Mouse (Mus musculus): ENCODE data around the gene Vapa. TPM values are rescaled to one million over a fixed set of nuclear protein-coding genes. Genes with fewer than 3 reads are reported as not detected.

The Vapa gene
- polyA plus RNA-seq, 1 experiment from 2014 or later: 163 TPM

- Histone ChIP-seq H3K27ac (ENCODE audit: low read depth, low read length) (no peak overlapping the region), H3K4me3 (ENCODE audit: low read depth, low read length) (no peak overlapping the region), H3K9ac (ENCODE audit: low read depth, low read length) (no peak overlapping the region), H3K4me1 (replicated peaks; ENCODE audit: control insufficient read depth, insufficient read depth, low read length) (no peaks in the 10 kb centered on the region), H3K4me2 (no peak overlapping the region), H3K9me3 (ENCODE audit: control insufficient read depth, low read length) (no peaks in the 10 kb centered on the region), H3K36me3 (ENCODE audit: control insufficient read depth, insufficient read depth, low read length) (no peaks in the 10 kb centered on the region), H3K27me3 (replicated peaks; ENCODE audit: control insufficient read depth, insufficient read depth, low read length) (no peaks in the 10 kb centered on the region)
- DNase-seq (ENCODE audit: low spot score) (no peak), ATAC-seq (replicated peaks; ENCODE audit: low FRiP score) (no peak)
- WGBS: 85% methylated on average over 2 of the region's 2 CpGs
Measured at GRCm38 (mm10) chr17:65649175-65649493, 35.8 kb upstream of the Vapa start.

GRCm38 (mm10) chr17:65648371-65649174, 35.2 kb upstream of the Vapa start:
- DNase-seq (ENCODE audit: low spot score) (no peak), ATAC-seq (replicated peaks; ENCODE audit: low FRiP score) (no peak)
- Histone ChIP-seq H3K27ac (ENCODE audit: low read depth, low read length) (no peak overlapping the region), H3K27me3 (replicated peaks; ENCODE audit: control insufficient read depth, insufficient read depth, low read length) (no peaks in the 10 kb centered on the region), H3K9me3 (ENCODE audit: control insufficient read depth, low read length) (no peaks in the 10 kb centered on the region), H3K36me3 (ENCODE audit: control insufficient read depth, insufficient read depth, low read length) (no peaks in the 10 kb centered on the region), H3K4me3 (ENCODE audit: low read depth, low read length) (no peak overlapping the region), H3K4me1 (replicated peaks; ENCODE audit: control insufficient read depth, insufficient read depth, low read length) (no peaks in the 10 kb centered on the region), H3K9ac (ENCODE audit: low read depth, low read length) (no peak overlapping the region), H3K4me2 (no peak overlapping the region)
- WGBS: 77% methylated on average over 9 of the region's 9 CpGs

- Histone ChIP-seq H3K4me2 (no peak overlapping the region), H3K9me3 (ENCODE audit: control insufficient read depth, low read length) (no peaks in the 10 kb centered on the region), H3K4me1 (replicated peaks; ENCODE audit: control insufficient read depth, insufficient read depth, low read length) (no peaks in the 10 kb centered on the region), H3K27ac (ENCODE audit: low read depth, low read length) (no peak overlapping the region), H3K36me3 (ENCODE audit: control insufficient read depth, insufficient read depth, low read length) (no peaks in the 10 kb centered on the region), H3K27me3 (replicated peaks; ENCODE audit: control insufficient read depth, insufficient read depth, low read length) (no peaks in the 10 kb centered on the region), H3K9ac (ENCODE audit: low read depth, low read length) (no peak overlapping the region), H3K4me3 (ENCODE audit: low read depth, low read length) (no peak overlapping the region)
- ATAC-seq (replicated peaks; ENCODE audit: low FRiP score) (no peak), DNase-seq (ENCODE audit: low spot score) (no peak)
- 59% methylated on average over 5 of the region's 5 CpGs for WGBS
Measured at GRCm38 (mm10) chr17:65647961-65648360, 34.6 kb upstream of the Vapa start.

GRCm38 (mm10) chr17:65647226-65647625, 33.9 kb upstream of the Vapa start:
- Histone ChIP-seq H3K4me3 (ENCODE audit: low read depth, low read length) (no peak overlapping the region), H3K36me3 (ENCODE audit: control insufficient read depth, insufficient read depth, low read length) (no peaks in the 10 kb centered on the region), H3K9me3 (ENCODE audit: control insufficient read depth, low read length) (no peaks in the 10 kb centered on the region), H3K4me1 (replicated peaks; ENCODE audit: control insufficient read depth, insufficient read depth, low read length) (no peaks in the 10 kb centered on the region), H3K4me2 (no peak overlapping the region), H3K9ac (ENCODE audit: low read depth, low read length) (no peak overlapping the region), H3K27me3 (replicated peaks; ENCODE audit: control insufficient read depth, insufficient read depth, low read length) (no peaks in the 10 kb centered on the region), H3K27ac (ENCODE audit: low read depth, low read length) (no peak overlapping the region)
- DNase-seq (ENCODE audit: low spot score): no peak
- WGBS: 73% methylated on average over 6 of the region's 6 CpGs
- no peak for ATAC-seq (replicated peaks; ENCODE audit: low FRiP score)

- WGBS: 76% methylated on average over 5 of the region's 5 CpGs
- H3K27me3 ChIP-seq (replicated peaks; ENCODE audit: control insufficient read depth, insufficient read depth, low read length): no peaks in the 10 kb centered on the region
- no peaks in the 10 kb centered on the region for H3K4me1 ChIP-seq (replicated peaks; ENCODE audit: control insufficient read depth, insufficient read depth, low read length)
- H3K9ac ChIP-seq (ENCODE audit: low read depth, low read length): no peak overlapping the region
- no peaks in the 10 kb centered on the region for H3K9me3 ChIP-seq (ENCODE audit: control insufficient read depth, low read length)
- no peak overlapping the region for H3K27ac ChIP-seq (ENCODE audit: low read depth, low read length)
- no peak overlapping the region for H3K4me3 ChIP-seq (ENCODE audit: low read depth, low read length)
- DNase-seq (ENCODE audit: low spot score) (no peak), ATAC-seq (replicated peaks; ENCODE audit: low FRiP score) (no peak)
- H3K36me3 ChIP-seq (ENCODE audit: control insufficient read depth, insufficient read depth, low read length): no peaks in the 10 kb centered on the region
- H3K4me2 ChIP-seq: no peak overlapping the region
Measured at GRCm38 (mm10) chr17:65643579-65643978, 30.2 kb upstream of the Vapa start.

GRCm38 (mm10) chr17:65643051-65643521, 29.7 kb upstream of the Vapa start:
- no peaks in the 10 kb centered on the region for H3K9me3 ChIP-seq (ENCODE audit: control insufficient read depth, low read length)
- no peaks in the 10 kb centered on the region for H3K4me1 ChIP-seq (replicated peaks; ENCODE audit: control insufficient read depth, insufficient read depth, low read length)
- no peaks in the 10 kb centered on the region for H3K36me3 ChIP-seq (ENCODE audit: control insufficient read depth, insufficient read depth, low read length)
- no peak for ATAC-seq (replicated peaks; ENCODE audit: low FRiP score)
- 67% methylated on average over 10 of the region's 10 CpGs for WGBS
- DNase-seq (ENCODE audit: low spot score): no peak
- no peak overlapping the region for H3K4me2 ChIP-seq
- no peak overlapping the region for H3K4me3 ChIP-seq (ENCODE audit: low read depth, low read length)
- no peaks in the 10 kb centered on the region for H3K27me3 ChIP-seq (replicated peaks; ENCODE audit: control insufficient read depth, insufficient read depth, low read length)
- H3K9ac ChIP-seq (ENCODE audit: low read depth, low read length): no peak overlapping the region
- no peak overlapping the region for H3K27ac ChIP-seq (ENCODE audit: low read depth, low read length)

GRCm38 (mm10) chr17:65642578-65642991, 29.2 kb upstream of the Vapa start:
- 76% methylated on average over 5 of the region's 5 CpGs for WGBS
- Histone ChIP-seq H3K36me3 (ENCODE audit: control insufficient read depth, insufficient read depth, low read length) (no peaks in the 10 kb centered on the region), H3K4me2 (no peak overlapping the region), H3K9me3 (ENCODE audit: control insufficient read depth, low read length) (no peaks in the 10 kb centered on the region), H3K4me3 (ENCODE audit: low read depth, low read length) (no peak overlapping the region), H3K27ac (ENCODE audit: low read depth, low read length) (no peak overlapping the region), H3K27me3 (replicated peaks; ENCODE audit: control insufficient read depth, insufficient read depth, low read length) (no peaks in the 10 kb centered on the region), H3K9ac (ENCODE audit: low read depth, low read length) (no peak overlapping the region), H3K4me1 (replicated peaks; ENCODE audit: control insufficient read depth, insufficient read depth, low read length) (no peaks in the 10 kb centered on the region)
- no peak for DNase-seq (ENCODE audit: low spot score)
- ATAC-seq (replicated peaks; ENCODE audit: low FRiP score): no peak

GRCm38 (mm10) chr17:65641734-65642218, 28.4 kb upstream of the Vapa start, which contains the start of gene Txndc2:
Gene Txndc2, minus strand, starts transcription at chr17:65642168.
- Histone ChIP-seq H3K9ac (ENCODE audit: low read depth, low read length) (no peak within 1 kb of the TSS), H3K36me3 (ENCODE audit: control insufficient read depth, insufficient read depth, low read length) (no peaks in the 10 kb centered on the region), H3K4me2 (no peak within 1 kb of the TSS), H3K27me3 (replicated peaks; ENCODE audit: control insufficient read depth, insufficient read depth, low read length) (no peaks in the 10 kb centered on the region), H3K4me3 (ENCODE audit: low read depth, low read length) (no peak within 1 kb of the TSS), H3K4me1 (replicated peaks; ENCODE audit: control insufficient read depth, insufficient read depth, low read length) (no peaks in the 10 kb centered on the region), H3K9me3 (ENCODE audit: control insufficient read depth, low read length) (no peaks in the 10 kb centered on the region), H3K27ac (ENCODE audit: low read depth, low read length) (no peak within 1 kb of the TSS)
- ATAC-seq (replicated peaks; ENCODE audit: low FRiP score) (no peak), DNase-seq (ENCODE audit: low spot score) (no peak)
- 88% methylated on average over 11 of the region's 11 CpGs for whole genome bisulfite sequencing

GRCm38 (mm10) chr17:65639144-65639543, 25.8 kb upstream of the Vapa start:
- Histone ChIP-seq H3K27ac (ENCODE audit: low read depth, low read length) (no peak overlapping the region), H3K9me3 (ENCODE audit: control insufficient read depth, low read length) (no peaks in the 10 kb centered on the region), H3K27me3 (replicated peaks; ENCODE audit: control insufficient read depth, insufficient read depth, low read length) (no peaks in the 10 kb centered on the region), H3K36me3 (ENCODE audit: control insufficient read depth, insufficient read depth, low read length) (no peaks in the 10 kb centered on the region), H3K4me2 (no peak overlapping the region), H3K4me1 (replicated peaks; ENCODE audit: control insufficient read depth, insufficient read depth, low read length) (no peaks in the 10 kb centered on the region), H3K9ac (ENCODE audit: low read depth, low read length) (no peak overlapping the region), H3K4me3 (ENCODE audit: low read depth, low read length) (no peak overlapping the region)
- no peak for DNase-seq (ENCODE audit: low spot score)
- WGBS: 81% methylated on average over 1 of the region's 1 CpGs
- no peak for ATAC-seq (replicated peaks; ENCODE audit: low FRiP score)
